Mouse (Mus musculus) thymus, adult 2 months (tissue): ENCODE results near the gene Fgfr2.

ENCODE experiments used
- CTCF ChIP-seq: fragments of 200-500 bp; IDR thresholded peaks from 2 replicates; pipeline ENCODE4 v1.5.1; 2012; ENCODE audit warnings: mild to moderate bottlenecking, control low read depth, low read length, moderate library complexity, borderline replicate concordance; ENCODE audit not compliant: control insufficient read depth, poor library complexity, insufficient read depth; ENCODE audit errors: extremely low read depth
- POLR2A ChIP-seq: fragments of 200-500 bp; IDR thresholded peaks from 2 replicates; pipeline ENCODE4 v1.6.1; 2012; ENCODE audit warnings: mild to moderate bottlenecking, low read length, control low read depth, moderate library complexity; ENCODE audit not compliant: control insufficient read depth, poor library complexity, insufficient read depth; ENCODE audit errors: extremely low read depth

DNA sequence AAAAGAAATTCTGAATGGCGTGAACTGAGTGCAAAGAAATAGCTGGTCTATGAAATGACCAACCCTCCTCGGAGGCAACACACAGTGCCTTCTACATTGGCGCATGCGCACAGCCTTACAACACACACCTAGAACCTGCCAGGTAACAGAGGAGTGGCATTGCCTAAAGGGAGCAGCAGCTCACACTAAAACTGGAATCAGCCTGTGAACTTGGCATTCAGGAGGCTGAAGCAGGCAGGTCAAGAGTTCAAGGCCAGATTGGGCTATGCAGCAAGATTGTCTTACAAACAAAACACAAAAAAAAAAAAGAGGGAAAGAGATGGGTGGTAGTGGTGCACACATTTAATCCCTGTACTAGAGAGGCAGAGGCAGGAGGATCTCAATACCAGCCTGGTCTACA, 13.7 kb downstream of the Fgfr2 start:
- no peak for TF ChIP-seq POLR2A
- no peak for TF ChIP-seq CTCF
